Mouse (Mus musculus): ENCODE measurements around the gene Utp15.

- TF ChIP-seq CTCF (IDR thresholded peaks at IDR 0.05) = peak; percentile 25
- no peak for TF ChIP-seq EP300 (IDR thresholded peaks at IDR 0.05)
These were observed 14.7 kb upstream of the Utp15 start for GRCm38 (mm10) chr13:98277501-98277900.

All from lung, postnatal 0 days (tissue).